Mouse (Mus musculus) adipocyte (in vitro differentiated cells): ENCODE measurements around the gene Tbc1d14.

Source experiments
- DNase-seq: peaks from one replicate; pipeline ENCODE4 v3.0.0-alpha.2; 2016; ENCODE audit warnings: low spot score

Gene Tbc1d14

DNA sequence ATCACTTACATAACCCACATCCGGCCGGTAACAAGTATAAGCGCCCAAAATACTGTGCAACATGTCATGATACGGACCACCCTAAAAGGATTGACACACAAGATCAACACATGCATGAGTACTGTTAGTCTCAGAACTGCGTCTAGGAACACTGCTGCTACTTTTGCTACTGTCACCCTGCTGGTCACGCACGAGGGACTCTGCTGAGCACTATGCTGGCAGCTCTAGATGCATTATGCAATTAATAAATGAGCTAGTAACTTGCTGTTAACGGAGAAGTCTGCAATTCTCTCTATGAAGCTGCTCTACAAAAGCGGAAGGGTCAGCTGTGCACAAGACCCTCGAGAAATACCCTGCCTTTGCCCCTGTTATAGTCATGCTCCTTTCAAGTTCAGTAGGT is 84.7 kb downstream of the Tbc1d14 start:
- DNase-seq, result no peak

DNA sequence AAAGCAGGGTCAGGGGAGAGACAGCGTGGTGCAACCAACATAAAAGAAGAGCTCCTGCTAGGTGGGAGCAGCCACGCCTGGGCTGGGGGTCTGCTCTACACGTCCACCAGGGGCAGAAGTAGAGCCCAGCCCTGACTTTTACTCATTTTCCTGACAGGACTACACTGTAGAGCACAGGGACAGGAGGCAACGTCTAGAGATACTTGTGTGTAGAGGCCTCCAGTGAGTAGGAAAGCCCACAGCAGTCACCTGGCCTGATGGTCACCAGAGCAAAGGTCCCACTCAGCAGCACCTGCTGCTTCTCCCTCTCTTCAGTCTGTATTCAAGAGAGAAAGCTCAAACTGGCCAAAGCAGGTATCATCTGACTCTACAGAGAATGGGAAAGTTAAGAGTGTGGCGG is 87.4 kb downstream of the Tbc1d14 start:
- DNase-seq, result no peak

DNA sequence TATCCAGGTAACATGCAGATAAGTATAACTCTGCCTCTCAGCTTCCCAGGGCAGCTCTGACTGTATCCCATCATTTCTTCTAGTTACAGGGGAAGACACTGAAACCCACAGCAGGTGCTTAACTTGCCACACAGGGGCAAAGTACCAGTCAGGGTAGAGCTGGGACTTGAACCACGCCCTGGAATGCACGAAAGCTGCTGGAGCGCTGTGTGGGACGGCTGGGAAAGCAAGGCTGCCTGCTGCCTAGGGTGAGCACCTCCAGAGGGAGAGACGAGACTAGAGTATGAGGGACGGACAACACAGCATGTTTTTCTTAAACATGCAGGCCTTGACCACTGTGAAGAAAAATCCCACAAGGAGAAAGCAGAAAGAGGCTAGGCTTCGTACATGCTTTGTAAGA is 87.8 kb downstream of the Tbc1d14 start:
- no peak for DNase-seq

DNA sequence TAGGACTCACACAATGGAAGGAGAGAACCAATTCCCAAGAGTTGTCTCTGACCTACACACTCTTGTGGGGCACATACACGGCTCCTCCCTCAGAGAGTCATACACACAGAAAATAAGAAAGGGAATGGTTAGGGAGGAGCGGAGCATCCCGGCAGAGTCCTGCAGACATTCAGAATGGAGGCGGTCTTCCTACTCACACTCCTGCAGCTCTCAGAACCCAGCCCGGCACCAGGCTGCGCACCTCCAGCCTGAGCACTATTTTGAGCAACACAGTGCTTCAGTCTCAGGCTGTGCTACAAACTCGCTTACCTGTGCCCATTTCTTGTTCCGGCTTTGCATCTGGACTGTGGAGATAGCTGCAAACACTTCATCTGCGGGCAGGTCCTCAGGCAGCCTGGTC is 98.4 kb downstream of the Tbc1d14 start:
- DNase-seq, result no peak

DNA sequence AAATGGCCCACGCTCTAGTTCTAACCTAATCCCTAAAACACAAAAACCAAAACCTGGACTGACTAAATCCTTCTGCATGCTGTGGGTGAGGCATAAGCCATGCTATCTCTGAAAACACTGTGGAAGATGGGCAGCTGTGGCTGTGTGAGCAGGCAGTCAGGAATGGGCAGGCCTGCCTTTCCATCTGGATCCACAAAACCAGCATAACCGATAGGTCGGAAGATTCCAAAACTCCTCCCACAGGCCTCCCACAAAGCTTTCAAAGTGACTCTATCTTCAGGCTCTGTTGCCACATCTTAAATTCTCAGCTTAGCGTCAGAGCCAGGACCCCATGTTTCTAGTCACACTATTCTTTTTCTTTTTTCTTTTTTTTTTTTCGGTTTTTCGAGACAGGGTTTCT is 99.2 kb downstream of the Tbc1d14 start:
- DNase-seq, result no peak

DNA sequence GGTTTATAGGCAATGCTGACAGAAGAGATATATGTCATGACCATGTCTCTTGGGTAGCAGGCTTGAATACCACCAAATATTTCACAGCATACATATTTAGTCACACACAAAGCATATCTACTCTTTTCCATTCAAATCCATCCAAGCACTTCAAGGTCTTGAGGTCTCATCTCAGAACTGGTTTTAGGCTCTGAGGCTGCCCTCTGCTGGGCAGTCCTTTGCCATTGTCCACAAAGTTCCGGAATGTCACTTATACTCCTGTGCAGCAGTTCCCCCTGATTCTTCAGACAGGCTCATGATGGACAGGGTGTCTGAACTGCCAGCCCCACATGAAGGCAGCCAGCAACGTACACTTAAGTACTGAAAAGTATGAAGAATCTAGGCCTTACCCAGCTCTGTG is 103.9 kb downstream of the Tbc1d14 start:
- peak; percentile 58 for DNase-seq

DNA sequence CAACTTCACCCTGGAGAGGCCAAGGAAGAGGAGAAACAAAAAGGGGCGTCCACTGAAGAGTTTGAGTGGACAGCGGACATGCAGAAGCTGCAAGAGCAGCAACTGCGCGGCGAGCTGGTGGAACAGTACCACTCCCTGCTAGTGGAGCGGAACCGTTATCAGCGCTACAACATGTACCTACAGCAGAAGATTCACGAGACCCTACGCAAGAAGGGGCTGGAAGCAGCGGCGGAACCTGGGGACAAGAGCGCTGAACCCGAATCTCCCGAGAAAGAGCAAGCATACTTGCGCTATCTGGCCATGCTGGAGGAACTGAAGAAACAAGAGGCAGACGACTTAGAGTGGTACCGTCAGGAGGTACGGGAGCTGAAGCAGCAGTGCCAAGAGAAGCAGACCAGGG is 107.8 kb downstream of the Tbc1d14 start:
- DNase-seq, result peak; percentile 2

DNA sequence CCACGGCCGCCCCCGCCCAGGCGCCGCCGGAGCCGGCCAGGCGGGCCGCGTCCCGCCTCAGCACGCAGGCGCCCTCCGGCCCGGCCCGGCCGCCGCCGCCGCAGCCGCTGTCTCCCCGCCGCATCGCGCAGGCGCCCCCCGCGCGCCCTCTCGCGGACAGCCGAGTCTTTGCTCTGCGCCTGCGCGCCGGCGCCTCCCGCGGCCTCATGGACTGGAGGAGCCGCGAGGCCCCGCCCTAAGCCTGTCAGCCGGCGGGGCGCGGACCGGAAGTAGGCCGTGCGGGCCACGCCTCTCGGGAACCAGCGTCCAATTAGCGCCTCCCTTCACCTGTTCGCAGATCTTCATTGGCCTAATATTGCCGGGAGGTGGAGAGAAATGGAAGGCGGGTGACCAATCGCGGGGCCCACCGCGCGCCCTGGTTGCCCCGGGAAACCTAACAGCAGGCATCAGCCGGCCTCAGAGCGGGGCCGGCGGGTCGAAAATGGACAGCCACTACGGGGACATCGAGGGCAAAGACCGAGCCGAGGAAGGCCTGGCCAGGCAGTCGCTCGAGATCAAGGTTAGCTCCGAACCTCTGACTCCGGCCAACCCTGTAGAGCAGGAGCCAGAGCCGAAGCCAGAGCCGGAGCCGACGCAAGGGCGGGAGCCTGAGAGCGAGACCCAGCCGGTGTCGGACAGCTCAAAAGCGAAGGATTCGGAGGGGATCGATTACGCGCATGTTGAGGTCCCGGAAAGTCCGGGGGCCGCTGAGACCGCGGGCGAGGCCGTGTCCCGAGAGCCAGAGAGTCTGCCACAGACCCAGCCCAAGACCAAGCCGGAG is 108.7 kb downstream of the Tbc1d14 start, which contains the start of the genes Tada2b and Ccdc96:
Gene Tada2b (minus strand): TSS at position 115 of the 820 bp plus-strand sequence.
Gene Ccdc96 (plus strand): TSS at position 418 of the 820 bp plus-strand sequence.
- DNase-seq, result peak; percentile 98

DNA sequence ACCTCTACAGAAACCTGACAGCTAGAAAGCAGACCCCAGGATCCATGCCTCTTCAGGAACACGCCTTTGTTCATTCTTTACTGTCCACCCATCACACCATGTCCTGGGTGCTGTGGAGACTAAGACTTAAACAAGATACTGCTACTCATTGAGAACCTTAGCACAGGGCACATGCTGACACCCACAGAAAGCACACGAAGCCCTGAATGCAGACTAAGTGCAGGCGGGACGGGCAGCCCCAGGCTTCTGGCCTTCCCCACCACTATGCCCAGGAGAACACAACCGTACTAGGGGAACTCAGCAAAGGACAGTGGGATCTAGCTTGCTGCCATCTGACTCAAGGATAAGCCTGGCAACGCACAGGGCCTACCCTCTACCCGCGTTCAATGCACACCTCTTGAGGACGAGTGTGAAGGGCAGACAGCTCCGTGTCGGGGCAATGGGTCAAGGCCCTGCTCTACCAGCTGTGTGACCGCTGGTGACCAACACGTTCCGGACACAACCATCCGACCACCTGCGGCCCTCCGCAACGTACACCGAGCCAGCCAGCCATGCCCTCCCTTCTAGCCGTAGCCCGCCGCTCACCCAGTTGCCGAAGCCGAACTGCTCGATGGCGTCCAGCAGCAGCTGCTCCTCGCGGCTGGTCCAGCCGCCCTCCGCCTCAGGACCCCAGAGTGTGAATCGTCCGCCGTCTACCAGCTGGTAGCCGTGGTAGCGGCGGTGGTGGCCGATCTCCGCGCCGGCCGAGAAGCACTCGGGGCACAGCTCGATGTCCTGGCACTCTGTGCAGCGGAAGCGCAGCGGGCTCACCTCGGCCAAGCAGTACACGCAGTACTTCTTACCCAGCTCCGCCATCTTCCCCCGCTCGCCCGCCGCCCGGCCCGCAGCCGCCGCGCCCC is 109.6 kb downstream of the Tbc1d14 start:
- peak; percentile 43 for DNase-seq

DNA sequence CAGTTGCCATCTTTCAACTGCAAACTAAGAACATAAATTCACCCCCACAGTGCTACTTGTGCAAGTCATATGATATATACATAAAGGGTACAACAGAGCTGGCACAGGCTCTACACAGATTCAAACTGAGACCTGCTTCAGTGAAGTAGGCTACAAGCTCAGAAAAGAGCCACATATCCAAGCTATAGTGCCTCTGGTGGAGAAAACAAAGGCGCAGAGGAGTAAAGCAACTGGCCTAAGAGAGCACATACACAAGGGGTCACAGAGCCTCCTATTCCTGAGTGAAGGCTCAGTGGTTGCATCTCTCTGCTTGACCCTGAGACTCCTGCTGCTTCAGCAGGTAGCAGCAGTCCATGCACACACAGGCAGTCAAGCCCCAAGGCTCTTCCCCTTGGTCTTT is 112.0 kb downstream of the Tbc1d14 start:
- no peak for DNase-seq

DNA sequence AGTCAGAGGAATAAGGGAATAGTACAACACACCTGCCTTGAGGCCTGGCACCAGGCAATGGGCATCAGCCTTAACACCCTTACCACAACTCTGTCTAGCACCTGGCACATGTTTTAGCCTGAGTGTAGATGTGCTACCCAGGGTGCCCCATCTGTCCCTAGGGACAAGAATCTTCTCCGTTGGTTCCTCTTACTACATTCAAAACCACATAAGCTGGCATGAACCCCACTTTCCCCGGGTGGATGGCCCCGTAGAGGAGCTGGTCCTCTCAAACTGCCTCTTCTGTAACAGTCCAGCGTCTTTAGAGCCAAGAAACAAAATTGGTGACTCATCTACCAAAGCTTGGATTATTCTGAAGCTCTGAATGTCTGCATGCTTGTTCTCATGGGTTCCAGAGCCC is 112.7 kb downstream of the Tbc1d14 start:
- no peak for DNase-seq

DNA sequence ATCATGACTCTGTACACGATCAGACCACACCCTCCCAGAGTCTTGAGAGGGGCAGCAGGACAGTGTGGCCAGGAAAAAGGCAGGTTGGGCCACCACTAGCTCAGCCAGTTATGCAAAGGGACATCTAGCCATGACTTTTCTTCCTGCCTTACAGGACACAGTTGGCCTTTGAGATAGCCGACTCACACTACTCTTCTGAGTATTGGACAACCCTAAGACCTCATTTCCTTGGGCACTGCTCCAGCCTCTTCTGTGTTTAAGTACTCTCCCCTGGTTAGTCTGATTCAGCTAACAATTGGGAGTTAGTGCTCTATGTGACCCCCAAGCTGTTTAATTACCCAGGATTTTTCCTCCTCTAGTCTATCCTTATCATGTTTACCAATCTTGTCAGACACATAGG is 113.3 kb downstream of the Tbc1d14 start:
- DNase-seq, result peak; percentile 48

DNA sequence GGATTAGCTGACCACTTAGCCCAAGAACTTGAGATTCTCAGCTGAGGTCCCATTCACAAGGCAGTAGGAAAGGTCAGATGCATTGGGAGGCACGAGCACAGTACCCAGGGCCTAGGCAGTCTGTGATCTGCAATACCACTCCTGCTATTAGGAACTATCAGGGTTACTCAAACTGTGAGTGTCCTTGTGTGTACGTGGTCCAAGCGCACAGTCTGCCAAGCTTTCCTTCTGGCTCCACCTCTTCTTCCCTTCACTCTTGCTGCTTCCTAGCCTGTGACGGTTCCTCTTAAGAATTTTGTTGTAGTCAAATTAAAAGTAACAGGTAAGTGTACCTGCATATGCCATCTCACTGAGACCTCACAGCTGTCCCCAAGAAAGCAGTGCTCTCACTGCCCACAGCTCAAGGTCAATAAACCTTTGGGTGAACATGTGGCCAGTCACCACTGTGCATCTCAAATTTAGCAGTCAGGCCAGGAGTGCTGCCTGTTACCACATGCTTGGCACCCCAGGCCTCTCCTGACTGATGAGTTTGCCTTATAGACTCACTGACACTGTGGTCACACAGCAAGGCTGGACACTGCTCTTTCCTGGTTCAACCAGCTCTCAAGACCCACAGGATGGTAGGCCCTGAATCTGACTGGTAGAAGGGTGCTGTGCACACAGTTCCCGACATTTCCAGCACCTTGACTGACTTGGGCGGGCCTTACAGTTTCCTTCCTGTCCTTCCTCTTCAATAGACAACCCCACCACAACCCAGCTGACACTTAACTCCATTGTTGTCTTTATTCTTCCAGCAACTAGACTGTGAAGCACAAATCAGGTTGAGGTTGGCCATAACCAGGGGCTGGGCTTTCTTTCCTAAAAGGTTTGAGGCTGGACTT is 114.3 kb downstream of the Tbc1d14 start:
- DNase-seq, result no peak

DNA sequence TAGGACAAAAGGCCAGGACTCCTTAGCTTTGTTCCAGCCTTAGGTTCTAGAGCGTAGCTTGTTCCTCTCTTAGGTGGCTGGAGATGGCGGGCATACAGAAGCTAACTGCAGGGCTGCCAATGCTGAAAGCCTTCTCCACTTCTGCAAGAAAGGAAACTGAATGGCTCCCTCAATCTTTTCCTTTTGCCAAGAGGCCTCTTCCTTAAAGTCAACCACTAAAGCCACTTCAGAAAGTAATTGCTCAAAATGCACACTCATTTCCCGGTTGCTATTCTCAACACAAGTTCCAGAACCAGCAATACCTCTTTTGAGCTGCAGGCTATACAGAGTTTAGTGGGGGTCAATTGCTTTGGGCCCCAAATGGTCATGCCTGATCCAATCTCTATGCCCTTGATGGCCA is 115.6 kb downstream of the Tbc1d14 start:
- no peak for DNase-seq

DNA sequence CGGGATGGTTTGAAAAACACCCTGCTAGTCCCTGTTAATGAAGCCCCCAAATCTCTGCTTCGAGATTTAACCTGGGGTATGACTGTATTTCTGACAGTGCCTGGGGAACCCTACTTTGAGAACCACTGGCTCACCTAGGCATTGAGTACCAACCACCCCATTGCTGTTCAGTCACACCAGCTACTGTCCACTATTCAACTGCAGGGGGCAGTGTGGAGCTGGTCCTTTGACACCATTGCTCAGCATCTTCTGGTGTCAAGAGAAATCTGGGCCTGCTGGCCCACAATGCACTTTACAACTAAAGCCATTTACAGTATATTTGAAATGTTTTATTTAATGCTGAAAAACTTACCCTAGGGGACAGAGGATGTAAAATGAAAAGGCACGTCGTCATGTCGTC is 118.8 kb downstream of the Tbc1d14 start:
- peak; percentile 86 for DNase-seq

DNA sequence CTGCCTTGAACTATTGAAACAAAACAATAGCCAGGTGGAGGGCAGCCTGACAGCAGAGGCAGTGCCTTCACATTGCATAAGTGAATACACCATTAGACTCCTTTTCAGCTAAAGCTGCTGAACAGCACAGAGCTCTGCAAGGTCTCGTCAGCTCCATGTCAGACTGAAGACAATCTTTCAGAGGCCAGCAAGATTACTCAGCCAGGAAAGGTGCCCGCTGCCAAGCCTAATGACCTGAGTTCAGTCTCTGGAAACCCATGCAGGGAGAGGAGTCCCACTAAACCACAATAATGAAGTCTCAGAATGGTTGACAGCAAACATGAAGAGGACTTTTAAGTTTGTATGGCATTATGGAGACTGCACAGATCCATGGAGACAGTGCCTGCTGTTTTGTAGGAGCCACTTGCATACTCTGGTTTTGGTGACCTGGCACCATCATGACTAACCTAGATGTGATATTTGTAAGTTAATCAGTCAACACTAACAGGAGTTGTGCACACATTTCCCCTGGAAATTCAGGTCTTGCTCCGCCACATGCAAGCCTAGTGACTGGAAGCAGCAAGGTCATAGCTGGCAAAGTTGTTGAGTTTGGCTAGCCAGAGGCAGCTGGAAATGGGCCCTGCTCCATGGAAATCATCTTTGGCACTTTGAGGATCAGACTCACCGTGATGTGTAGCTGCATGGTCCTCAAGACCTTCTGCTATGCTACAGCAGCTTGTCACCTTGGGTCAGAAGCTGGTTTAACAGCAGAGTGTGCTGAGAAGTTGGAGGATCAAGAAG is 120.0 kb downstream of the Tbc1d14 start:
- peak; percentile 45 for DNase-seq

DNA sequence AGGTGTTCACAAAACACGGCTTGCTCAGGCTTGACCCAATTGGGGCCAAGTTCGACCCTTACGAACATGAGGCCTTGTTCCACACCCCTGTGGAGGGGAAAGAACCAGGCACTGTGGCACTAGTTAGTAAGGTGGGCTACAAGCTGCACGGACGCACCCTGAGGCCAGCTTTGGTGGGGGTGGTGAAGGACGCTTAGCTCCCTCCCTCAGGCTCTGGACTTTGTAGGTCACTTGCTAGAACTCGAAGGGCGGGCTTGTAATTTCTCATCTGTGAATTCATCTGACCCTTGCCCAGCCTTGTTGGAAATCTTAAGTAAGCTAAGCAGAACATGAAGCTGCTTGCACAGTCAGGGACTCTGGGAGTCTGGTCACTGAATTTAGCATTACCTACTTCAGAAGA is 121.9 kb downstream of the Tbc1d14 start:
- DNase-seq, result no peak

DNA sequence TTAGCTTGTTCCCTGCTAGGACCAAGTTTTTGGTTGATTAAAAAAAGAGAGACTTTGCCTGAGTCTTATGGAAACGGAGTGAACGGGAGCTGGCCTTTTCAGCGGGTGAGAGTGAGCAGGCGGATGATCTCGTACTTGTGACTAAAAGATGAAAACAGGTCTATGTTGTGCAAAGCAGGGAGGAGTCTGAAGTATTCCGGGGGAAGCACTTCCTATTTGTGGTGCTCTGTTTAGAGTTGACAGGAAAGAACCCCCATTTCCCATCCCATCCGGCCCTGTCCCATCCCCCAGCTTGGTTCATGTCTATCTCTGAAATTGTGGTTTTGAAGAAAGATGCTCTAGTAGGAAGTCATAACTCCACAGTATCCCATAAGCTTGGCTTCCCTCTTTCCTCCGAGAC is 127.2 kb downstream of the Tbc1d14 start:
- DNase-seq, result no peak

DNA sequence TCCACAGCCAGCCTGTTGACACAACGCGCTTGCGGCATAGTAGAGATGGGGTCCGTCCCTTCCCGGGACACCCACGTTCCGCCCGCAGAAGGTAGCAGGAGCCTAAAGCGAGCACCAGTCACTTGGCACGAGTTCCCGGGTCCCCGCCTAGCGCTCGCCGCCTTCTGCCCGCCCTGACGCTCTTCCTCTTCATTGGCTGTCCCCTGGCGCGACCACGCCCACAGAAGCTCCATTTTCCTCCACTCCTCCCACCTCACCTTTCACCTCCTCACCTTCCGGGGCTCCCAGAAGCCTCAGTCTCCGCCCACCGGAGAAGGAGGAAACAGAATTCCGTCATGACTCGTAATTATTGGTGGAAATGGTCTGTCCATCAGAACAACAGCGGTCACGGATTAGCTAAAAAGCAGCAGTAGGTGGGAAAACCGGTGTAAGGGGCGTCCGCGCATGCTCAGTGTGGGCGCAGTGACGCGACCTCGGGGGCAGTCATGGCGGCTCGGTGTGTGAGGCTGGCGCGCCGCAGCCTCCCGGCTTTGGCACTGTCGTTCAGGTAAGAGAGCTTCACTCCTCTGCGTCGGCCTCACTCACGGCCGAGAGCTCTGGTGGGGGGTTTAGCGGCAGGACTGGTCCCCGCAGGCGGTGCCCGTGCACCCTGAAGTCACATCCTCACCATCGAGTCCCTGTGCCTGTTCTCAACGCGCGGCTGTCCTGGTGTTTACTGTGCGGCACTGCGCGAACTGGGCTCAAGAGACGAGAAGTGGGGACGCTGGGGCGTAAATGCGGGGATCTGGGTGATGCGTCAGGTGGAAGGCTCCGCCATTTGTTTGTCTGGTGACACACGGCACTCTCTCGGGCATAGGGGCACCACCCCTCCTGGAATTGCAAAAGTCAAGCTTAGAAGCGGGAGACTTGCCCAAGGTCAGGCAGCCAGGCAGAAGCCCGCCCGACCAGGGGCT is 128.1 kb downstream of the Tbc1d14 start, which contains the start of gene Grpel1:
Gene Grpel1 (plus strand): TSS at position 290 of the 953 bp plus-strand sequence.
- peak; percentile 100 for DNase-seq

DNA sequence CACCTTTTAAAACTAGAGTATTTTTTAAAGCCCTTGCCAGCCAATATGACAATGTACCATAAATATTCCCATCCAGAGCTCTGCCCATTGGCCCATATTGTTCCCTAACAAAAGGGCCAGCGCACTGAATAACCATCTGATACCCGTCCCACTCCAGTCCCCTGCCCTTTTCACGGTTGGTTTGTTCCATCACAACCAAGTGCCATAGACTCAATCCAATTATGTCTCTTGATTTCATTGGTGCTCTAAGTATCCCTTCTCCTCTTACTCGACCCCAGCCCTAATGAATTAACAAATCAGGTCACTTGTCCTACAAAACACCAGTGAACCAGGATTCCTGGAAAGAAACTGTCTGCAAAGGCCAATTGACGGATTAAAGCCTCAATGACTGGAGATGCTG is 129.7 kb downstream of the Tbc1d14 start:
- DNase-seq, result no peak
